ENCODE assay signal across 11 mouse cellular contexts in the genomic region with DNA sequence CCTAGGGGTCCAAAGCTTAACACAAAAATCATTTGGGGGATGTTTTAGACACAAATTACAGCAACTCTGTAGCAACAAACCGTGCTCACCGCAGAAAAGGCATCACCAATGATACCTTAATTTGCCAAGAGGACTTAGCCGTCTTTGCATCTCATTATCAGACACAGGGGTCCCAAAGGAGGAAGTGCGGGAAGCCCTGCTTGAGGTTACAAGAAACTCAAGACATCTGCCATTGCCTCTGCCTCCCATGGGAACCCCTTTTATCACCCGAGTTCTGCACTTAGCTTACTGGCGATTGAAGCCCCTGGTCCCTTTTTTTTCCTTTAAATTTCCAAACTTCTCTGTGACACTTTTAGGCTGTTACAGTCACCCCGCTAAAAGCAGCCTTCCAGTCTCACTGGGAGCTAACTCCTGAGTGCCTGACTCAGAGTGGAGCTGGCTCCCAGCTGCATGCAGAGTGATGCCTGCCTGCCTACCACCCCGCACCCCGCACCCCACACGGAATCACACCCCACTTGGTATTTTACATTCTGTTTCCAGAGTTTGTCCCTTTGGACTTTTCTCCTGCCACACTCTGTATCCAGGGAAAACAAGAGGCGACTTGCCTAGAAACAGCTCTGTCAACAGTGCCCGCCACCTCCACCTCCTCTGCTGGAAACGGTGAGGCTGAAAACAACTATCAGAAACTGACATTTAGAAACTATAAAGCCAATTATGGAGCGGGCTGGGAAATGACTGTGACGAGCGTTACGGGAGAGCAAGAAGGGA.
DNase-seq lines count a peak whose midpoint lies in the region; ATAC-seq and TF ChIP-seq lines count a peak whose summit lies in the region.
"Had no signal": no experiment of that assay in that cellular context is flagged by ENCODE, and none has a peak within 500 bp of the region (broad histone marks: within the 10 kb centered on the region; RNA-seq: fewer than 3 reads in every experiment).

No protein-coding gene starts in this region.

- DNase-seq in heart, embryonic 10.5 days (ENCODE audit: low spot score): no peak
- DNase-seq in heart, postnatal 36 days: no peak
- peak; percentile 9 to 12 for DNase-seq in left cerebral cortex, adult 2 months (ENCODE audit: extremely low spot score in 1 of 2, low spot score in 2 of 2)
- no peak for DNase-seq in left cerebral cortex, postnatal 4 days
- no peak for DNase-seq in intestine, embryonic 14.5 days (ENCODE audit: low spot score)
- no peak for DNase-seq in gastrocnemius, postnatal 25 days
- no peak for DNase-seq in adrenal gland, adult 8-10 months
- DNase-seq: forebrain, postnatal 0 days; thymus, adult 18-20 months had no signal

- no peaks in the 10 kb centered on the region for H3K9me3 ChIP-seq in heart, embryonic 10.5 days
- no peaks in the 10 kb centered on the region for H3K9me3 ChIP-seq in intestine, embryonic 14.5 days (ENCODE audit: control insufficient read depth, low read length)
- H3K9me3 ChIP-seq: midbrain, embryonic 13.5 days had no signal

- no peak for TF ChIP-seq CTCF in left cerebral cortex, adult 2 months (IDR thresholded peaks at IDR 0.05)
- no peak for TF ChIP-seq CTCF in small intestine, adult 2 months (IDR thresholded peaks at IDR 0.05; ENCODE audit: extremely low read depth, insufficient read length, insufficient replicate concordance, low read depth, low read length)

- 32% methylated on average over 17 of the region's 17 CpGs for WGBS in heart, embryonic 10.5 days
- WGBS in intestine, embryonic 14.5 days: 44% methylated on average over 17 of the region's 17 CpGs
- 30% methylated on average over 17 of the region's 17 CpGs for WGBS in small intestine, adult 2 months

- peaks cover 23% of the 10 kb centered on the region for H3K4me1 ChIP-seq in heart, embryonic 10.5 days
- H3K4me1 ChIP-seq in intestine, embryonic 14.5 days (replicated peaks; ENCODE audit: control insufficient read depth, insufficient read depth, low read length): no peaks in the 10 kb centered on the region; the same call in 1 of the 2 replicates
- H3K4me1 ChIP-seq in small intestine, adult 2 months (ENCODE audit: control insufficient read depth, insufficient read depth, insufficient read length, low read length): 0 out of 2 replicates have a peak, but pooled peaks cover 2% of the 10 kb centered on the region

- H3K4me2 ChIP-seq in intestine, embryonic 14.5 days (ENCODE audit: low read length): peak overlapping the region; percentile 5; the same call in 1 of the 2 replicates
- H3K4me2 ChIP-seq: midbrain, embryonic 13.5 days had no signal

- H3K9ac ChIP-seq in intestine, embryonic 14.5 days (ENCODE audit: low read length): no peak overlapping the region
- H3K9ac ChIP-seq: forebrain, postnatal 0 days; midbrain, embryonic 13.5 days had no signal

- no peak for ATAC-seq in intestine, embryonic 14.5 days (replicated peaks; ENCODE audit: low FRiP score, low TSS enrichment, low read depth)
- ATAC-seq: forebrain, postnatal 0 days; midbrain, embryonic 13.5 days had no signal

- peak overlapping the region; percentile 29; the same call in 1 of the 2 replicates for H3K4me3 ChIP-seq in heart, embryonic 10.5 days
- no peak overlapping the region for H3K4me3 ChIP-seq in left cerebral cortex, adult 2 months
- no peak overlapping the region for H3K4me3 ChIP-seq in intestine, embryonic 14.5 days (ENCODE audit: low read depth, low read length)
- H3K4me3 ChIP-seq in small intestine, adult 2 months (ENCODE audit: low read depth, low read length): peak overlapping the region; percentile 36; the same call in 1 of the 2 replicates
- H3K4me3 ChIP-seq: midbrain, embryonic 13.5 days had no signal

- no peak overlapping the region for H3K27ac ChIP-seq in heart, embryonic 10.5 days
- H3K27ac ChIP-seq in left cerebral cortex, adult 2 months: no peak overlapping the region
- no peak overlapping the region for H3K27ac ChIP-seq in intestine, embryonic 14.5 days (ENCODE audit: low read depth)
- H3K27ac ChIP-seq in small intestine, adult 2 months (ENCODE audit: insufficient read depth, low read depth, low read length): no peak overlapping the region
- H3K27ac ChIP-seq: midbrain, embryonic 13.5 days had no signal

- no peak for TF ChIP-seq POLR2A in small intestine, adult 2 months (IDR thresholded peaks at IDR 0.05; ENCODE audit: low read depth, low read length)

- no peaks in the 10 kb centered on the region for H3K36me3 ChIP-seq in heart, embryonic 10.5 days
- no peaks in the 10 kb centered on the region for H3K36me3 ChIP-seq in intestine, embryonic 14.5 days (ENCODE audit: control insufficient read depth, insufficient read depth, low read length)
- H3K36me3 ChIP-seq in small intestine, adult 2 months (ENCODE audit: control insufficient read depth, insufficient read depth, low read length): no peaks in the 10 kb centered on the region
- H3K36me3 ChIP-seq: midbrain, embryonic 13.5 days had no signal

- H3K27me3 ChIP-seq in heart, embryonic 10.5 days (ENCODE audit: insufficient read depth, poor library complexity, severe bottlenecking): no peaks in the 10 kb centered on the region
- H3K27me3 ChIP-seq in intestine, embryonic 14.5 days (replicated peaks; ENCODE audit: control insufficient read depth, insufficient read depth, low read length): no peaks in the 10 kb centered on the region
- H3K27me3 ChIP-seq in small intestine, adult 2 months (ENCODE audit: control insufficient read depth, insufficient read depth, low read length): no peaks in the 10 kb centered on the region
- H3K27me3 ChIP-seq: midbrain, embryonic 13.5 days had no signal

- intact Hi-C loops in heart, postnatal 36 days (cut with DNase I): no loop called here
- intact Hi-C loops in left cerebral cortex, adult 2 months (cut with DNase I): no loop called here
- intact Hi-C loops in left cerebral cortex, postnatal 4 days (cut with DNase I): no loop called here

Comparison
In these comparisons a context has a peak if more than half of its experiments do, and no peak if none do; other contexts are left out.
1. DNase-seq: peak in left cerebral cortex, adult 2 months (2 of 2); none in heart, embryonic 10.5 days (single experiment), heart, postnatal 36 days (0 of 2), left cerebral cortex, postnatal 4 days (single experiment), intestine, embryonic 14.5 days (single experiment), gastrocnemius, postnatal 25 days (single experiment) and adrenal gland, adult 8-10 months (single experiment).
2. H3K4me3 ChIP-seq: peak in heart, embryonic 10.5 days (single experiment) and small intestine, adult 2 months (single experiment); none in left cerebral cortex, adult 2 months (single experiment) and intestine, embryonic 14.5 days (single experiment).